Mouse (Mus musculus) left cerebral cortex, postnatal 10 days (tissue): ENCODE measurements around the gene Plgrkt. TPM values are rescaled to one million over a fixed set of nuclear protein-coding genes. Genes with fewer than 3 reads are reported as not detected.
"Not testable (repeated sequence)": the region's sequence is repeated elsewhere in the genome, so short reads cannot be mapped to it uniquely, and the experiment has no call there.

Experiments
- DNase-seq, 2 experiments: peaks; one replicate each; pipeline ENCODE4 v3.0.0; 2021 to 2022; ENCODE audit warnings: low spot score in 2 of 2, mixed read lengths in 1 of 2; ENCODE audit errors: extremely low spot score in 1 of 2
- intact Hi-C: fragments of 180-260 bp; cut with DNase I; formaldehyde crosslinking; loops from one replicate; pipeline ENCODE4 v1.15.1; 2025
- total RNA-seq, 2 experiments: library from RNA; stranded (reverse); gene quantifications; 2 replicates each; pipeline ENCODE4 v1.2.3; 2021

Gene Plgrkt
- 10 to 100 TPM; 28.5 to 29.1 TPM for total RNA-seq

DNA sequence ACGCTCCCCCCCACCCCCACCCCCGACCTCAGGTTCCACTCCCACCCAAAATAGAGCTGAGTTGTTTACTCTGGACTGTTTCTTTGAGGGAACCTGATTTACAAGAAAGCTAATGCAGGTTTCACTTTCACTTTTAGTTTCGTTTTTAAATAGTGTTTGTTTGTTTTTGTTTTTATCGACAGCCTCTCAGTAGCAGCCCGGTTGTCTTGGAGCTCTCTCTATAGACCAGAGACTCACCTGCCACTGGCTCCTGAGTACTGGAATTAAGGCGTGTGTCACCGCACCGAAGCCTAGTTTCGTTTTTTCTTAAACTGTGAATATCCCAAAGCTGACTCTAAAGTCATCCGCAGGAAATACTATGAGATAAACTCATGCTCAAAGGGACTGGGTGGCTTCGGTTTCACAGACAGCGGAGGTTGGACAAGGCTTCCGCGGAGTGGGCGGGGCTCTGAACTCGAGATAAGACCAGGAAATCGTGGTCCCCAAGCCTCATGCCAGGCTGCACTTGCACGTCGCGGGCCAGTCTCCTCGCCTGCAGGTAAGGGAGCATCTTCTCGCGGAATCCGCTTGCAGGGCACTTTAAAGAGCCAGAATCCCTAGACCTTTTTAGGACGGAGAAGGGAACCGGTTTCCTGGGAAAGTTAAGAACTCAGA, at the start of gene Plgrkt, which contains the start of gene Cd274:
Gene Plgrkt, minus strand, starts transcription at position 422 of the 654 bp plus-strand sequence.
Gene Cd274, plus strand, starts transcription at position 487 of the 654 bp plus-strand sequence.
- intact Hi-C loops: no loop called here
- DNase-seq: peak in 1 of 2 experiments; percentile 84

DNA sequence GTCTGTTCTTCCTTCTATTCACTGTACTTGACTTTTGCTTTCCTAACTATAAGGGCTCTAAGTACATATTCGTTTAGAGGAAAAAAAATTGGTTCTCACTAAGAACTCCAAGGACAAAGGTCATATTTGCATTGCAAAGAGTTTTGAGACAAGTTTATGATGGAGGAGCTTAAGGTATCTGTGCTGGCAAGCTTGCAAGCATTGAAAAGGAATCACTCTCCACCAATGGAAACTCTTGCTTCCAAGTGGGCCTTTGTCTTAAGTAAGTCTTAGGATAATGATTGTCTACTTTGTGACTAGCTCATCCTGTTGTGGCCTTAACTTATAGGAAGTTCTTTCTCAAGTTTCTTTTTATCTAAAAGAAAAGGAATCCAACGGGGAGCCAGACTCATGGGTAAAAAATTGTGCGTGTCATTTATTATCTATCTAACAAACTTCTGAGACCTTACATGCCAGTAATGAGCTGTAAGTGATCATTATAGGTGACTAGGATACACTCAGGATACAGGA, 49.3 kb upstream of the Plgrkt start:
- intact Hi-C loops: no loop called here
- DNase-seq: no peak

DNA sequence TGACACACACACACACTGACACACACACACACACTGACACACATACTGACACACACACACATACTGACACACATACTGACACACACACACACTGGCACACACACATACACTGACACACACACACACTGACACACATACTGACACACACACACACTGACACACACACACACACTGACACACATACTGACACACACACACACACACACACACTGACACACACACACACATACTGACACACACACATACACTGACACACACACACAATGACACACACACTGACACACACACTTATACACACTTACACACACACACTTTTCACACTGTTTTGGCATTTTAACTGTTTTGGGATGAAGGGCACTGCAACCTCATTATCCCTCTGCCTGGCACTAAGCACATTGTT, 47.7 kb upstream of the Plgrkt start:
- DNase-seq, intact Hi-C loops: not testable (repeated sequence)

DNA sequence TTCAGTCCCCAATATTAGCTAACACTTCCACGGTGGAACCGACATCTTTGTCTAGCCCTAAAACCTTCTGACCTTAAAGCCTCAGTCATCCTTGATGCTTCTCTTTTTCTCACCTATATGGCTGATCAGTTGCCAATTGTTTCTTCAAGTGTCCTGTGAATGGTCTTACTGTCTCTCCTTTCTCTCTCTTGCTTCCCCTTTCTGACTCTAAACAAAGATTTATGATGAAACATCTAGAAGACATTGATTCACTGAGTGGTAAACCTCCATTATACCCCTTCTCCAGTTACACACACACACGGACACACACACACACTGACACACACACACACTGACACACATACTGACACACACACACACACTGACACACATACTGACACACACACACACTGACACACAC, 47.3 kb upstream of the Plgrkt start:
- no peak for DNase-seq
- intact Hi-C loops: no loop called here

DNA sequence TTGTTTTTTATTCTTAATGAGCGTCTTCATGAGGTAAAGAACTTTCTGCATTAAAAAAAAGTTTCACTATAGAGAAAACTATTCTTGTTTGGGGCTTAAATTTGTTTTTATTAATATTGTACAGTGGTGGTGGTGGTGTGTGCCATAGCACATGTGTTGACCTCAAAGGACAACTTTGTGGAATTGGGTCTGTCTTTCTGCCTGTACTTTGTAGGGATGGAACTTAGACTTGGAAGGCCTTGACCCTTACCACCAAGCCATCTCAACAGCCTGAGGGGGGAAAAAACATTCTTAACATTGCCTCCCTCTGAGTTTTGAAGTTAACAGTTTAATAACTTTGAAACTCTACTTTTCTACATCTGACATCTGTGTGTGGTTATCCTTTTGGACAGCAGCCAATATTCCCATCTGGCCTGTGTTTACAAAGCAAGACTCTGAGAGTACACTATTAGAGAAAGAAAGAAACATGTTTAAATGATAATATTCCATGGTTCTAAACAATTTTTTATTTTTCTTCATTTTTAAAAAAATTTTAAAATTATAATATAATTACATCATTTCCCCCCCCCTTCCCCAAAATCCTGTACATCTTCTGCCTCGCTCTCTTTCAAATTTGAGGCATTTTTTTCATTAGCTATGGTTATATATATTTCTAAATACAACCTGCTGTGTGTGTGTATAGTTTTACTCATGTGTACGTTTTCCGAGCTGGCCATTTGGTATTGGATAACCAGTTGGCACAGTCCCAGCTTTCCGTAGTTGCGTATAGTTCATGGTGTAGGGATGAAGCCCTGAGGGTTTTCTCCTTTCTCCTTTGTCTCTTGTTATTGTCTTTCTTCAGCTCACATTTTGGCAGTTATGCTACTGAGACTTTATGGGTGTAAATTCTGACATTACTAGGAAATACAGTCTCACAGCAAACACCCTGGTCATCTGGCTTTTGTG, 45.6 kb upstream of the Plgrkt start:
- intact Hi-C loops: no loop called here

DNA sequence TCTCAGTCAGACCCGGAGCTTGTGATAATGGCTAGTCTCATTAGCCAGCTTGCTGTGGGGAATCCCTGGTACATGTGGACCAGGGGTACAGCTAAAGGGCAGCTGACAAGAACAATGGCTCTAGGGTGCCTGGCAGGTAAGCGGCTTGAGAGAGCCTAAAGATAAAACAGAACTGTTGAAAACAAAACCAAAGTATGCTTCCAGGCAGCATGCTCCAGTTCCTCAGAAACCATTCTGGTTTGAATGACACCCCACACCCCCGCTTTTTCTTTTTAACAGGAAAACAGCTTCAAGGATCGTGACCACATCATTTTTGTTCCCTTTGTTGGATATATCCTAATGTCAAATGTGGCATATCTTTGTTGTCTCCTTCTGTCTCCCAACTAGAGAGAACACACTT, 43.4 kb upstream of the Plgrkt start, which contains the start of gene Pdcd1lg2:
Gene Pdcd1lg2, plus strand, starts transcription at position 301 of the 400 bp plus-strand sequence.
- intact Hi-C loops: no loop called here
- no peak for DNase-seq

More for the DNA sequence above, 45.6 kb upstream of the Plgrkt start:
- peak in 1 of 2 experiments; percentile 27 for DNase-seq

DNA sequence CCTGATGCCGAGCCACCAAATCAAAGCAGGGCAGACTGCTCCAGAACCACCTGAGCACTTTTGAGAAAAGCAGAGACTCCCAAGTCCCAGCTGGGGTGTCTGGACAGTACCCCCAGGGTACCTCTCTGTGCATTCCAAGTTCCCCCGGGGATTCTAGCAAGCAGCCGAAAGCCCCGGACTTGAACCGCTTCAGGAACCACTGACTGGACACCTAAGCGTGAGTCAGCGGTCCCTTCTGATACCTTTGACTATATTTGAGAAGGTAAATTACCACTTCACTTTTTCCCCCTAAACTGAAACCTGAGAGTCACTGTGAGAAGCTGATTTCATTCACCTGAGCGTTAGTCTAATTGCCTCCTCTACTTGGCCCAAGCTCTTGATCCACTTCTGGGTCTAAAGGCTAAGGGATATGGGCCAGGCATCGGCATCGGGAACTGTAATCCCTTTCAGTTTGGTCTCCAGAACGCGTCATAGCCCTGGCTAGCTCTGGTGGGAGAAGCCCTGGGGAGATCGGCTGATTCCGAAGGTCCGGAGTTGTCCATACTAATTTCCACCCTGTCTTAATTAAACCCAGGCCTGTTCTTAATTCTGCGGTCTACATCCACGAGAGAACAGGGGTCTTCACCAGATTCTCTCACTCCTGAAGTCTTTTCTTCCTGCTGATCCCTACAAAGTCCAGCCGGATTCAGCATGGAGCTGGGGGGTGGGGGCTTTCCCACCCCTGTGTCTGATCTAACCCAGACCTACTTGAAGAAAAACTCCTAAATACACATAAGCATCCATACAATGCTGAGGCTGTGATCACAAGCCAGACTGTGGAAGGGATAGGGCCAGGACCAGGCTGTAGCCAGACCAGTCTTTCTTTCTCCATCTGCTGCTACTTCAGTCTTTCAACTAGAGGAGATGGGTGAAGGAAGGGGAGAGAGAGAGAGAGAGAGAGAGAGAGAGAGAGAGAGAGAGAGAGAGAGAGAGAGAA, 39.1 kb upstream of the Plgrkt start:
- intact Hi-C loops: no loop called here
- DNase-seq: no peak

DNA sequence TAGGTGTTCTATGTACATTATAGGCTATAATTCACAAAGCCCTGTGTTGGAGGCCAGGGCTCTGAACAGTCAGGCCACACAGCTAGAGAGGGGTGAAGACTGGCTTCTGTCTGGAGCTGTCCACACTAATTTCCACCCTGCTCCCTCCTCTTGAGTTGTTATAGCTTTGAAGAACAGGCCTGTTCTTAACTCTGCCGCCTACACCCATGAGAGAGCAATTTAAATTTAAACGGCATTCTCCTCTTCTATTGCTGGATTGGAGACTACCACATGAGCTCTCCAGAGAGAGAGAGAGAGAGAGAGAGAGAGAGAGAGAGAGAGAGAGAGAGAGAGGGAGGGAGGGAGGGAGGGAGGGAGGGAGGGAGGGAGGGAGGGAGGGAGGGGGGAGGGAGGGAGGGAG, 38.2 kb upstream of the Plgrkt start:
- intact Hi-C loops: no loop called here
- no peak for DNase-seq

DNA sequence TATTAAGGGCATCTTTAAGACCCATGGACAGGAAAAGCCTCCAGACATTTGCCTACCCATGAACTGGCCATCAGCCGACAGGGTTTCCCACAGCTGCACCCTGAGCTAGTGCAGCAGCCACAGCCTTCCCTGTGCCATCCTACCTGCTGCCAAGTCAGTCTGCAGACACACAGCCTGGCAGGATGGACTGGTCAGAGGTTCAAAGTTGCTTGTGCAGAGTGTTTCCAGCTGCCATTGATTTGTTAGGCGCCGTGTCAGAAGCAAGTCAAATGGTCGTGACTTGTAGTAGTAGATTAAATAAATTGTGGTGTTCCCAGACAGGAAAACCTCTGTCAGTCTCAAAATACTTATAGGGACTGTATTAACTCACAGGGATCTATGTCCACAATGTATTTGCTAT, 36.1 kb upstream of the Plgrkt start:
- intact Hi-C loops: no loop called here
- no peak for DNase-seq

DNA sequence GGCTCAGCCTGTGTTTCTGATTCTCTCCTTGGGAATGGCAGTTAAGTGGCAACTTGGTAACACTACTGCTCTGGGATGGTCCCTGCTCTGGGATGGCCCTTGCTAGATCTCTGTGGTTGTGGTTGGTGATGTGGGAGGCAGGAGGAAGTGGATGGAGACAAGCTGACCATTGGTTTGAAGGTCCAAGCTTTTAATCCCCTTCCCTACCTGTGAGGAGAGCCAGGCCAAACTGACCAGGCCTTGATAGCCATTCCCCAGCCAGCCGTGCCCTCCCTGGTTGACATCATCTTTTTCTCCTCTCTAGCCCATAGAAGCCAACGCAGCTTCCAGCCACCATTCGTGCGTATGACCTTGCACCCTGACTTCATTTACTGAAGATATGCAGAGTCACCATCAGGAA, 35.4 kb upstream of the Plgrkt start:
- intact Hi-C loops: no loop called here
- no peak for DNase-seq

DNA sequence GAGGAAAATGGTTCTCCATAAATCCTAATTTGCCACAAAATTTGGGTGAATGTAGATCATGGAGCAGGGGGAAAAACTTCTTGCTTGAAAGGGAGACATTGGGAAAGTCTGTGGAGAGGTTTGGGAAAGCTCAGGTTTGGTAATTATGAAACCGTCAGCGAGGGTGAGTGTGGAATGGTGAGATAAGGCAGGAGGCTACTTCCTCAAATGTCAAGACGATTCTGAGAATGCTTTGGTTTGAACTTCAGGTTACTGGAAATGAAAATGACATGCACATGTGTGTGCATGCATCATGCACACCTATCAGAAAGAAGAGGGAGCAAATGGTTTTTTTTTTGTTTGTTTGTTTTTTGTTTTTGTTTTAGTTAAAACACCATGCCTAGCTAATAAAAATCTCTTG, 33.3 kb upstream of the Plgrkt start:
- intact Hi-C loops: no loop called here

DNA sequence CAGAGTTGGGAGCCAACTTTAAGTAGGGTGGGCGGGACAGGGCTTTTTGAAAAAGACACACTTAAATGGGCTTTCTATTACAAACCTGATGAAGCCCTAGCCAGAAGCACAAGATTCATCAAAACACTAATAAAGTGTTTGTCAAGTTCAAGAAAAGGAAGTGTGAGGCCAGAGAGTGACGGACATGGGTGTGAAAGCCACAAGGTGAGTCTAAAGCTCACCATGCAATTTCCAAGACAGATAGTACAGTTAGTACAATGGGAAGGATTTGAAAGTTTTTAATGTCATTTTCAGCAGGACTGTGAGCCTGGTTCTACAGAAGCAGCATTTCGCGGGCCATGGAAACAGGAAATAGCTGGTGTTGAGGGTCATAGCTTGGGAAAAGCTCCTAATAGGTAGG, 32.6 kb upstream of the Plgrkt start:
- no peak for DNase-seq
- intact Hi-C loops: no loop called here

More for the DNA sequence above, 33.3 kb upstream of the Plgrkt start:
- no peak for DNase-seq

DNA sequence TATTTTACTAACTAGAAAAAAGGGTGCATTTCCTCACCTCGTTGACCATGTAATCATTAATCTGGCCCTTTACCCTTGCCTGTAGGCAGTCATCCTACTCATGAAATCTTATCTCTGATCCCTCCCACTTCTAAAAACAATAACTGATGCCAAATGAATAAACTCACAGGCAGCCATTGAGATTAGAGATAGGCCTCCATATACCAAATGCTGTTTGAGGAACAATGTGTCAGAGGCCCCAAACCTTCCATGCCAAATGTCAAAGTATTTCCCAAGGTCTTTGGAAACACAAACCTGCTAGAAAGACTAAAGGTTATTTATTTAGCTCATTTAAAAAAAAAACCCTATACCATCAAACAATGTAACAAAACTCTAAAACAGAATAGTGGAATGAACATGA, 29.2 kb upstream of the Plgrkt start:
- DNase-seq: no peak
- intact Hi-C loops: no loop called here

DNA sequence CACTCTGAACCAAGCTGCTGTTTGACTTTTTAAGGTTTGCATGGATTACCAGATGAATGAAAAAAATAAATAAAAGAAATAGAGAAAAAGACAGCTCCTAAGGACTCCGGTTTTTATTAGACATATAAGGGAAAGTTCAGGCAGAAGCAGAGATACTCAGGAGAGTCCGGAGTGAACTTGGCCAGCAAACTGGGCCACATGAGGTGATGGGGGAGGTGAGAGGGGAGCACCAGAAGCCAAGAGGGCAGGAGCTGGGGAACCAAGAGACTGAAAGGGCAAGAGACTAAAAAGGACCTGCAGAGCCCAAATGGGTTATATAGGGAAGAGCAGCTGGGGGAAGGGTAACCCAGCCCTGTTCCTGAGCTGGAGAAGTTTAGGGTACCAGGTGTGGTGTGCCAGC, 27.5 kb upstream of the Plgrkt start:
- intact Hi-C loops: no loop called here
- DNase-seq: no peak

DNA sequence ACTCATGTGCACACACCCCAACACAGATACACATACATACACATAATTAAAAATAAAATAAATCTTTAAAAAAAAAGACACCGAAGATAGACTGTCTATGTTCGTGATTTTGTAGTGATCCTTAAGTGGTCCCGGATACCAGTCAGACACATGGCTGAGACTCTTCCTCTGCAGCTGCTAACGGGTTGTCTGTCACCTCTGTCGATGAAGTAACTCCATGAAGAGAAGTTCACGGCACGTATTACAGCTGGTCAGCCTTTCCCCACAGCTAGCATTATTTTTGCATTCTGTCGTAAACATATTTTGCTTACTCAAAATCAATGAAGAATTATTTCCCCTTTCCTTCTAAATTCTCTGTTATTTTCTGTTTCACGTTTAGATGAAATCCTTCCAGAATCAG, 26.1 kb upstream of the Plgrkt start:
- DNase-seq: no peak
- intact Hi-C loops: no loop called here

DNA sequence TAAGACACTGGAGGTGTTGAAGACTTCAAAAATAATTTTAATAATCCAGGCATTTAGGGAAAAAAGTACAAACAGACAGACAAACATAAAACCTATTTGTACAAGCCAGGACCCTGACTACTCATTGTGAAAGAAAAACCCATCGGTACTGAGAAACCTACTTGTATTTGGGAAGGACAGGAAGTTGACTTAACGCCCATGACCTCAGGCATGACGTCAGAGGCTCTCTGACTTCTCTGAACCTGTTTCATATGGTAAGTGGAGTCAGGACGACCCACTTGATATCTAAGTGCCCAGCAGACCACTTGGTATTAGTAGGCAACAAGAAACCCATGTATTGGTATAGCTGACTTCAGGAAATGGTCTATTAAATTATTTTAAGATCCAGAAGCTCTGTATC, 24.1 kb upstream of the Plgrkt start:
- intact Hi-C loops: no loop called here

DNA sequence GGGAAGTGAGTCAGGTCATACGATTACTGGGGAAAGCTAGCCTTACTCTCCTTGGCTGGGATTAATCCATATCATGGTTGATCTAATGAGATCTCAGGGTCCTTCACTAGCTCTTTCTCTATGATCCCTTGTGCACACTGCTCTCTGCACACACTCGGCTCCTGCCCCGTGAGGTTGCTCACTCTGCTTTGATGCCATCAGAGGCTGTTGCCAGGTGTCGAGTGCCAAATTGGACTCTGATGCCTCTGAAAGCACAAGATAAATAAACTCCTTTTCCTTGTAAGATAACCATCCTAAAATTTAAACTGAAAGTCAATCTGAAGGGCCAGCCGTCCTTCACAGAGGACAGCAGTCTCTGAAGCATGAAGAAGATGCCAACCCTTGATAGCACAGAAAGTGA, 23.3 kb upstream of the Plgrkt start:
- no peak for DNase-seq
- intact Hi-C loops: no loop called here

More for the DNA sequence above, 24.1 kb upstream of the Plgrkt start:
- DNase-seq: no peak

DNA sequence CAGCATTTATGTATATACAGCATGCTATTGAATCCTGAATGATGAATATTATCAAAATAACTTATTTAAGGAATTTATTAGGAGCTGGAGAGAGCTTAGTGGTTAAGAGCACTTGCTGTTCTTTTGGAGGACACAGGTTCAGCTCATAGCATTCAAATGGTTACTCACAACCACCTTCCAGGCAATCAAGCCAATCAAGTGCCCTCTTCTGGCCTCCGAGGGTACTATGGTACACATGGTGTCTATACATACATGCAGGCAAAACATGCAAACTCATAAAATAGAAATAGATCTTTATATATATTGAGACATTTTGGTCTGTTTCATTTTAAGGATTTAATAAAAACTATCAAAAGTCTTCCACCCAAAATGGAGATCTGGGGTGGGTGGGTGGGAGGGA, 21.6 kb upstream of the Plgrkt start:
- no peak for DNase-seq
- intact Hi-C loops: no loop called here

DNA sequence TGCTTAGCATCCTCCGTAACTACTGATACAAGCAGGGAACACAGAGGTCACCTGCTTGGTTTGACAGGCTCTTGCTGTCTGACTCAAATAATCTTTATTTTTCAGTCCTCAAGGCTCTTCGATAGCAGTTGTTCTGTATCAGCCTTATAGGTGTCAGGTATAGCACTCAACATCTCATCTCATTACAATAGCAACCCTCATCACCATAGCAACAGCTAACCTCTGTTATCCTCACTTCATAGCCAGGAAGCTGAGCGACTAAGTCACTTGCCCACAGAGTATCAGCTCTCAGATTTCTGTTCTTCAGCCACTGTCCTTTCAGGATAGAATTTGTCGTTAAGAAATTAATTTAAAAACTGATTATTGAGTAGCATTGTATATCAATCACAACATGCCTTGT, 18.6 kb upstream of the Plgrkt start:
- no peak for DNase-seq

More for the DNA sequence above, 18.6 kb upstream of the Plgrkt start:
- intact Hi-C loops: no loop called here
